Mouse (Mus musculus) liver, embryonic 14.5 days (tissue): Measurements from ENCODE around the gene Pcsk5. TPM values are rescaled to one million over a fixed set of nuclear protein-coding genes. Genes with fewer than 3 reads are reported as not detected.

Experiments used
- ATAC-seq: fragments of 200-750 bp; cut with Nextera tagmentation; 2 replicates; pipeline ENCODE4 v1.8.0; 2017; ENCODE audit warnings: moderate number of reproducible peaks, mild to moderate bottlenecking, moderate library complexity; ENCODE audit not compliant: insufficient read depth
- DNase-seq, 3 experiments: peaks; one replicate each; pipeline ENCODE4 v3.0.0-alpha.2; 2012 to 2013; ENCODE audit warnings: low read depth in 3 of 3, low spot score in 3 of 3
- H3K27ac ChIP-seq: fragments of 300-500 bp; sonication (generic); 2 replicates; pipeline ENCODE4 v1.5.1; 2014; ENCODE audit warnings: moderate library complexity, mild to moderate bottlenecking, control low read depth, inconsistent platforms
- H3K27me3 ChIP-seq: fragments of 300-500 bp; sonication (generic); 2 replicates; pipeline ENCODE4 v1.6.1; 2014; ENCODE audit warnings: mild to moderate bottlenecking, low read length, moderate library complexity; ENCODE audit not compliant: control insufficient read depth, insufficient read depth
- H3K36me3 ChIP-seq: fragments of 300-500 bp; sonication (generic); replicated peaks from 2 replicates; pipeline ENCODE4 v1.6.1; 2014; ENCODE audit warnings: low read depth; ENCODE audit not compliant: control insufficient read depth, insufficient read depth
- H3K4me1 ChIP-seq, 2 experiments: fragments of 200-500 bp in 1 of 2; fragments of 300-500 bp in 1 of 2; sonication (generic) in 1 of 2; replicated peaks; 2 replicates each; pipeline ENCODE4 v1.6.1; 2012 to 2014; ENCODE audit warnings: antibody characterized with exemption in 1 of 2, inconsistent platforms in 1 of 2, low read length in 1 of 2; ENCODE audit not compliant: control insufficient read depth in 2 of 2, insufficient read depth in 2 of 2
- H3K4me2 ChIP-seq: fragments of 300-500 bp; sonication (generic); 2 replicates; pipeline ENCODE4 v1.6.1; 2014; ENCODE audit warnings: low read depth, mild to moderate bottlenecking, control low read depth, moderate library complexity
- H3K4me3 ChIP-seq, 2 experiments: fragments of 200-500 bp in 1 of 2; fragments of 300-500 bp in 1 of 2; sonication (generic) in 1 of 2; 2 replicates each; pipeline ENCODE4 v1.5.1; 2012 to 2014; ENCODE audit warnings: low read depth in 2 of 2, low read length in 2 of 2, mild to moderate bottlenecking in 2 of 2, control low read depth in 1 of 2, inconsistent platforms in 1 of 2, moderate library complexity in 1 of 2; ENCODE audit not compliant: insufficient read depth in 1 of 2
- H3K9ac ChIP-seq: fragments of 300-500 bp; sonication (generic); replicated peaks from 2 replicates; pipeline ENCODE4 v1.6.1; 2014; ENCODE audit warnings: mild to moderate bottlenecking, control low read depth, moderate library complexity
- H3K9me3 ChIP-seq: fragments of 300-500 bp; sonication (generic); 2 replicates; pipeline ENCODE4 v1.6.1; 2016; ENCODE audit warnings: low read length, mixed read lengths; ENCODE audit not compliant: control insufficient read depth
- CTCF ChIP-seq: IDR thresholded peaks from 2 replicates; pipeline ENCODE4 v1.5.1; 2016; ENCODE audit warnings: antibody characterized with exemption, low read depth, control low read depth
- EP300 ChIP-seq: IDR thresholded peaks from 2 replicates; pipeline ENCODE4 v1.6.1; 2016; ENCODE audit warnings: antibody characterized with exemption, low read depth
- WGBS: fragments of 180-500 bp; shearing (Covaris S2); extraction: QIAGEN DNeasy Blood & Tissue Kit; methylation state at CpG from one replicate; pipeline ENCODE4 v1.1.7; 2014; ENCODE audit not compliant: insufficient replicate concordance; 5-methylcytosine and 5-hydroxymethylcytosine counted together
- polyA plus RNA-seq, 2 experiments: library from polyadenylated mRNA; depleted of rRNA in 1 of 2; stranded (reverse) in 1 of 2; unstranded in 1 of 2; fragments of >200 nt; fragmentation: Nextera tagmentation in 1 of 2; extraction: Ambion mirVana in 1 of 2; gene quantifications; 2 replicates each; pipeline versions ENCODE4 v1.2.1 to v1.2.3; 2012 to 2014

Gene Pcsk5
- polyA plus RNA-seq, 2 experiments: 0.58 to 0.61 TPM

DNA sequence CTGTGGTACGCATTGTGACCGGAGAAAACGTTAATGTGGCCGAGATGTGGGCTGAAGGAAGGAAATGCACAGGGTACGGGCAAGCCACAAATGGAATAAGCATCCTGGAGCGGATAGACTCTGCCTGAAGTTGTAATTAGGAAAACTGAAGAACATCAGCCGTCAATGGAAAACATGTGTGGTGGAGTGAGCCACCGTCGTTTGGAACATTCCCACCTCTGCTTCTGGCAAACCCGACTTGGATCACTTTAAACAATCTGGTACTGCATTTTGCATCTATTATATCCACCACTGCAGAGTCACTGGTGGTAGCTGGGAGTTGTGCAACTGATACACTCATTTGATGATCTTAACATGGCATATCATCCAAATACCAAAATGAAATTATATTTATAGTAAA is 120.4 kb downstream of the Pcsk5 start:
- no peaks in the 10 kb centered on the region for H3K4me1 ChIP-seq
- DNase-seq (no peak), ATAC-seq (no peak)
- H3K4me2 ChIP-seq: no peak overlapping the region
- no peak overlapping the region for H3K4me3 ChIP-seq
- WGBS: 61% methylated on average over 10 of the region's 10 CpGs
- H3K27ac ChIP-seq: no peak overlapping the region
- H3K9me3 ChIP-seq: no peaks in the 10 kb centered on the region
- no peaks in the 10 kb centered on the region for H3K36me3 ChIP-seq
- H3K27me3 ChIP-seq: no peaks in the 10 kb centered on the region
- no peak overlapping the region for H3K9ac ChIP-seq
- TF ChIP-seq CTCF (no peak), EP300 (no peak)

DNA sequence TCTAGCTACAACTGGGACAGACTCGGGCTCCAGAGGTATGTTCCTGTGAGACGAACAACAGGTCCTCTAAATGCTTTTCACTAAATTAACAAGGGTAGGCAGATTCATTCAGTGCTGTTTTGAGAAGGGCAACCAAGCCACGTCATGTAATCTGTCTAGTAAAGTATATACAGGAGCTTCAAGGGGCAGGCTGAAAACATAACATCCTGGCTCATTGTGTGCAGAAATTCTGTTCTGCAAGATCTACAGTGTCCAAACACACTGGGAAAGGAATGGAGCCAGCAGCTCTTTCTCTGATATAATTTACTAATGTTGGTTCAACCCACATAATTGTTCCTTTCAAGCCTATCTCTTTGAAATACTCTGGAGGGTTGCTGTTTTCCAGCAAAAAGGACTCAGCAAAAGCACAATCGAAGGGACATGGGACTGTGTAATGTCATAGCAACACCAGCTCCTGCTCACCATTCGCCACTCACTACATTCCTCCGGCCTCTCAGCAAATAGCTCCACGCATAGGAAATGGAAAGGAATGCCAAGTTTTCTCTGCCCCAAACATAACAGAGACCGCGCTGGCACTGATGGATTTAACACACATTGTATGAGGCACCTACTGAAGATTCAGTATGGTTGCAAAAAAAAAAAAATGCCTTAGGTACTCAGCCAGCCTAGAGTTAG is 122.0 kb downstream of the Pcsk5 start:
- ATAC-seq: no peak
- no peaks in the 10 kb centered on the region for H3K36me3 ChIP-seq
- TF ChIP-seq CTCF: no peak
- no peak for TF ChIP-seq EP300
- H3K4me1 ChIP-seq: no peaks in the 10 kb centered on the region
- no peak overlapping the region for H3K9ac ChIP-seq
- no peak overlapping the region for H3K27ac ChIP-seq
- no peak overlapping the region for H3K4me3 ChIP-seq
- no peak overlapping the region for H3K4me2 ChIP-seq
- 59% methylated on average over 9 of the region's 9 CpGs for WGBS
- no peaks in the 10 kb centered on the region for H3K27me3 ChIP-seq
- no peaks in the 10 kb centered on the region for H3K9me3 ChIP-seq
- no peak for DNase-seq

DNA sequence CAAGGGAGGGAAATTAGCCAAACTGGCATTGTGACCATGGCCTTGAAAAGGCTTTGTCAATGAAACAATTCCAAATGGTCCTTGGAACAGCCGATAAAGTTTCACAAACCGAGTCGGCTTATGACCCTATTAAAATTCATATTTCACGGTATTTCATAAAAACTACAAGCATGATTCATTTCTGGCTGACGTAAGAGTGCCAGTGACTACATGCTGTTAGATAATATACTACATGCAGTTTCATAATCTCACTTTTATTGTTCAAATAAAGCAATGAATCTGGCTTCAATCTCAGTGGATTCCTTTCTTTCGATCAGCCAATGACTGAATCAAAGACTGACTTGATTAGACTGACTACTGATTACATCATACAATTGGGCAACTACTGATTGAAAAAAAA is 145.8 kb downstream of the Pcsk5 start:
- Histone ChIP-seq H3K9ac (no peak overlapping the region), H3K9me3 (no peaks in the 10 kb centered on the region), H3K4me3 (no peak overlapping the region), H3K27ac (no peak overlapping the region), H3K4me1 (no peaks in the 10 kb centered on the region), H3K27me3 (no peaks in the 10 kb centered on the region), H3K36me3 (no peaks in the 10 kb centered on the region), H3K4me2 (no peak overlapping the region)
- WGBS: 75% methylated on average over 6 of the region's 6 CpGs
- TF ChIP-seq CTCF (no peak), EP300 (no peak)
- DNase-seq: no peak
- ATAC-seq: no peak

- H3K9me3 ChIP-seq: no peaks in the 10 kb centered on the region
- ATAC-seq (no peak), DNase-seq (no peak)
- H3K27ac ChIP-seq: no peak overlapping the region
- H3K4me2 ChIP-seq: no peak overlapping the region
- no peaks in the 10 kb centered on the region for H3K36me3 ChIP-seq
- no peak overlapping the region for H3K9ac ChIP-seq
- no peaks in the 10 kb centered on the region for H3K4me1 ChIP-seq
- no peak for TF ChIP-seq EP300
- TF ChIP-seq CTCF: no peak
- no peaks in the 10 kb centered on the region for H3K27me3 ChIP-seq
- 75% methylated on average over 7 of the region's 7 CpGs for WGBS
- no peak overlapping the region for H3K4me3 ChIP-seq
Observed at GRCm38 (mm10) chr19:17678371-17678770, 159.1 kb downstream of the Pcsk5 start.

- no peak overlapping the region for H3K9ac ChIP-seq
- H3K4me2 ChIP-seq: no peak overlapping the region
- H3K4me3 ChIP-seq: no peak overlapping the region
- no peaks in the 10 kb centered on the region for H3K36me3 ChIP-seq
- no peak for ATAC-seq
- 69% methylated on average over 3 of the region's 3 CpGs for WGBS
- H3K27me3 ChIP-seq: no peaks in the 10 kb centered on the region
- TF ChIP-seq CTCF (no peak), EP300 (no peak)
- no peak for DNase-seq
- H3K9me3 ChIP-seq: no peaks in the 10 kb centered on the region
- no peaks in the 10 kb centered on the region for H3K4me1 ChIP-seq
- no peak overlapping the region for H3K27ac ChIP-seq
Observed at GRCm38 (mm10) chr19:17662676-17663075, 174.8 kb downstream of the Pcsk5 start.
